Mouse (Mus musculus) olfactory bulb, adult 2 months (tissue): ENCODE measurements around the gene Ggt7.

Experiments used
- CTCF ChIP-seq: fragments of 200-500 bp; IDR thresholded peaks from 2 replicates; pipeline ENCODE4 v1.5.1; 2012; ENCODE audit warnings: low read depth, mild to moderate bottlenecking, low read length, moderate library complexity; ENCODE audit not compliant: insufficient read depth
- POLR2A ChIP-seq: fragments of 200-500 bp; IDR thresholded peaks from 2 replicates; pipeline ENCODE4 v1.6.1; 2012; ENCODE audit warnings: mild to moderate bottlenecking, low read depth, low read length, moderate library complexity; ENCODE audit not compliant: insufficient read depth

- TF ChIP-seq POLR2A (no peak), CTCF (no peak)
Measured at GRCm38 (mm10) chr2:155554426-155554985, 36.5 kb upstream of the Ggt7 start.
